Mouse (Mus musculus) retina, embryonic 14.5 days (tissue): ENCODE measurements around the gene Nav2.

Source experiments
- DNase-seq: peaks from one replicate; pipeline ENCODE4 v3.0.0-alpha.2; 2015; ENCODE audit warnings: low spot score

Gene Nav2

DNA sequence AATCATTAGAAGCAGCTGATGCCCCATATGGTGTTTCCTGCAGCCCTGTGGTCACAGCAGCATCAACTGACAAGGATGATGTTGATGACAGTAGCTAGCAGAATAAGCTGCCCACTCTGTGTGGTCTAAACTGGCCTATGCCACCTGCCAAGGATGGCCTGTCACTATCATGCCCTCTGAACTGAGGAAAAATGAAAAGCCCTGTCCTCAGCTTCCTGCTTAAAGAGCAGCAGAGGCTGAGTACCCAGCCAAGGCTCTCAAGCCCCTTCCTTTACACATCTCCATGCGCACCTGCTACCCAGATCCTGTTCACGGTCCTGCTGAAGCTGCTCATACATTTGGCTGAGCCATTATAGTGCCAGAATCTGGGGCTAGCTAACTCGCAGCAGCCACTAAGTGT, 193.7 kb downstream of the Nav2 start:
- DNase-seq: peak; percentile 44

DNA sequence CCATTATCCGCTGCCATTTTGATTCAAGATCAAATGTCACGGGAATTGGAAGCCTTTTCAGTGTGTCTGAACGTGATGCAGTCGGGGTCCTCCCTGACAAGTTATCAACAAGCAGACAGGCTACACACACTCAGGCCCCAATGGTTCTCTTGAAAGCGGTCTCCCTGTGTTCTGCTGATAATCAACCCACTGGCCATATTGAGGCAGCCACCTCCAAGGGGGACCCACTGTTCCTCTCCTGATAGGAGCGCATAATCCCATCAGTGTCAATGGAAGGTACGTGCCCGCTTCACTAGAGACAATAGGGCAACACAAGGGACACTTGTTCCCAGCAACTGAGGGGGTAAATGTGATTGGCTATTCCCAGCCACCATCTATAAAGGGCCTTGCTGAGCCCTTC, 195.9 kb downstream of the Nav2 start:
- DNase-seq: peak; percentile 69

DNA sequence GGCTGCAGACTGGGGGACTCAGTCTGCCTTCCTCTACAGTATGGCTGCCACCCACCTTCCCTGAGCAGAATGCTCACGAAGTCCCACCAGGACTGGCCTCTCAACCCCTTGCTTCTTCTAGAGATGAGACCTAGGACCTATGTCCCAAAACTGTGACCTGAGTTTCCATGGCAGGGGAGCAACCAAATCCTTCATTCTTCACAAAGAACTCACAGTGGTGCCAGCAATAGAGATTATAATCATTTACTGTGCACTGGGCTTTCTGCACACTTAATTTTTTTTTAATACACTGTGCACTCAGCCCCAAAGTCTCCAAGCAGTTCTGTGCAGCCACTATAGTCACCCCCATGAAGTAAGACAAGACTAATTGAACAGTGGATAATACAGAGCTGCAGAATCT, 196.3 kb downstream of the Nav2 start:
- DNase-seq: no peak

DNA sequence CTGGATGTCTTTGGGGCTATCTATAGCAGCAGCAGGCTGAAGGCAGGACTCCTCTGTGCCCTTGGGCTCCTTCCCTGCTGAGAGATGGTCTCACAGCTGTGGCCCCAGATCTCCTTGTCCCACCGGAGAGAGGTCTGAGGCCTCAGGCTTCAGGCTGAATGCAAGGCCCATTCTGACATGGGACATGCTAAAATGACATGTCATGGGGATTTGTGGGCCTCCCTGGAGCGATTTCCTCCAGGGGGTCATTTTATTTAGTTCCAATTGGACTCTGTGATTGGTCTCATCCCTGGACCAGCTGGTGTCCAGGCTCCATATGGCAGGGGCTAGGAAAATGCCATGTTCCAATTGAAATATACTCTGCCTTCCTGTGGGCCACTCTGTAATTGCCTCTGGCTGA, 197.0 kb downstream of the Nav2 start:
- DNase-seq: peak; percentile 41

DNA sequence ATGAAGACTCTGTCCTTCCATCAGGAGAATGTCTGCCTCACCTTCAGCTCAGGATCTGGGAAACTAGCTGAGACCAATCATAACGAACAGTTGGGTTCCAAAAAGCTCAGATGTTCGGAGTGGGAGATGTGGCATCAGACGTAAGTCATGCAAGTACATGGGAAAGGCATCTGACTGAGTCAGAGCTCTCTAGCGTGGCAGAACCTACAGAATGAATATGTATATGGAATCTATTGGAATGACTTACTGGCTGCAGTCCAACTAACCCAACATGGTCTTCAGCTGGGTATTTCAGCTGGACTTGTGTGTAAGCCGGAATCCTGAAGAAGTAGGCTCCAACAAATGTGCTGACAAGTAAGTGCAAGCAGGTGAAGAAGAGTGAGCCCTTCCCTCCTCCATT, 199.6 kb downstream of the Nav2 start:
- DNase-seq: no peak

DNA sequence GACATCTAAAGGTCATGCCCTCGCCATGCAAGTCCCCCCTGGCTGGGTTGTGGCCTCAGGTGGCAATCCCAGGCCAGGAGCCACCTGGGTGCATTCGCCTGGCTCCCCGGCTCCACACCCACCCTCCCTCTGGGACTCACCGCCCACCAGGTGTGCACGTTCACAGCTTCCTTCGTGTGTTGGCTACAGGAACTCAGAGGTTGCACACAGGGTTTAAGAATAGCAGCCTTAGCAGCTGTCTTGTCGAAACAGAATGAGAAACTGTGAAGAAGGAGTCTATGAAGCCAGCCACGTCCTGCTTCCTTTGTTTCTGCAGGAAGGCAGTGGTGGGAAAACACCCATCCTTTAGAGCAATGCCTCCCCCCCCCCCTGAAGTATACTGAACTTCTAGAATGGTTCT, 210.5 kb downstream of the Nav2 start:
- DNase-seq: no peak

DNA sequence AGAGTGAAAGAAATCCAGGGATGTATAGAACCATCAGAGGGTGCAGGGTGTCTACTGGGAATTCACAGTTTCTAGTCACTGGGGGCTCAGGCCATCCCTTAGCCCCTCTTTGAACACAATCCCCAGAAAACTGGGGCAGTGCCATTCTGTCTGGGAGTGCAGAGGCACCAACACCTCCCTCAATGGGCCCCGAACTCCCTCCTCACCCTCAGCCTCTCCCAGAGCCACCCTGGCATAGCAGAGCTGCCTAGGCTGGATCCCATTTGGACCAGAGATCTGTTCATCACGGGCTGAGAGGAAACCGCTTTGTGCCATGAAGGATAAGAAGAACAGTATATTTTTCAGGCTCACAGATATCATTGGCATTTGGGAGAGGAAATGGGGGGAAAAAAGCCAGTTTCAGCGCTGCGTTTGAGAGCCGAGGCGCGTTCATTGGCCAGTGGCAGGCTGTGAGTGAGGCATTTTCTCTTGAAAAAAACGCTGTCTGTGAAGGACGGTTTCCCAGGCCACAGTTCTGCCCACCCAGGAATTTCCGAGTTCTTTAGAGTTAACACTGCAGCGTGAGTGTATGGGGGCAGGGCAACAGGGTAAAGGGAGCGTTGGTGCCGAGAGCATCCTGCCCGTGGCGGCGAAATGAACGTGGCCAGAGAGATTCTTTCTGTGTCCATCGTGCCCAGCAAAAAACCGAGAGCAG, 211.4 kb downstream of the Nav2 start:
- DNase-seq: no peak

DNA sequence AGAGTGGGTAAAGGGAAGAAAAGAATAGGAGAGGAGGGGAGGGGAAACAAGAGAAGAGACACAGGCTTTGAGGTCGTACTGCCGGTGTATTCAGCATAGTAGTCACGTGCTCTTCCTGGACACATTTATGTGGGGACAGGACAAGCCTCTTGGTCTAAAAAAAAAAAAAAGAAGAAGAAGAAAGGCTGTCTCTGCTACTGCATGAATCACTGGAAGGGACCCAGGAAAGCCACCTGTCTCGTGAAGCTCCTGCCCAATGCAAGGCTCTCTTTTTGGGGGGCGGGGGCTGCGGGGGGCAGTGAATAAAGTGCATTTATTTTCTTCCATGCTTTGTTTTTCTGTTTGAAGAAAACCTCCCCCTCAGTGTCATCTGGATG, 212.0 kb downstream of the Nav2 start:
- DNase-seq: no peak

DNA sequence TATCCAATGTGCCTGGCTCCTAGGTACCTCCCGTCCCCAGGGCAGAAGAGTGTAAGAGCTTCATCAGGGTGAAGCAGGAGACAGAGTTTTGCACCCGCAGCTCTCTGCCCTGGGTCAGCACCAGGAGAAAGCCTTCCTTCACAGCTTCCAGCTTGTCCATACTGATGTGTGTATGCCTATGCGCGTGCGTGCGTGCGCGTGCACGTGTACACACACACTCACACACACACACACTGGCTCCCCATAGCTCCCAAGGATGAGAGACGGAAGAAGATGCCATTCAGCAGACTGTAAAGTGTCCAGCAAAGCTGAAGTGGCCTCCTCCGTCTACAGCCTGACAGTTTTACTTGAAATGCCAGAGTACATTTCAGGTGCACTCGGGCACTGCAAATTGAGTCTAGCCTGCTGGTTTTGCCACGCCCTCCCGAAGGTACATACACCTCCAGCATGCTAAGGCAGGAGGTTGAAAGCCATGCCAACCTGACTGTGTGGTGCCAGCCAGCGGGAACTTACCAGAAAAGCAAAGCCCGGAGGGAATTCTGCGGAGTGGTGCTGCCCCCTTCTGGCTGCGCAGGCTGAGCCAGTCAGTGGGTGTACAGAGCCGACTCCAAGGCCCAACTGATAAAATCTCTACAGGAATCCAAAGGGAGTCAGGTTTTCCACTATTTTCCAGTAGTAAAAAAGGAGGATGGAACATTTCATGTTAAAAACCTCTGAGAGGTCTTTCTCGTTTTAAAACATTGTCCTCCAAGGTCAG, 212.6 kb downstream of the Nav2 start:
- DNase-seq: peak; percentile 93

DNA sequence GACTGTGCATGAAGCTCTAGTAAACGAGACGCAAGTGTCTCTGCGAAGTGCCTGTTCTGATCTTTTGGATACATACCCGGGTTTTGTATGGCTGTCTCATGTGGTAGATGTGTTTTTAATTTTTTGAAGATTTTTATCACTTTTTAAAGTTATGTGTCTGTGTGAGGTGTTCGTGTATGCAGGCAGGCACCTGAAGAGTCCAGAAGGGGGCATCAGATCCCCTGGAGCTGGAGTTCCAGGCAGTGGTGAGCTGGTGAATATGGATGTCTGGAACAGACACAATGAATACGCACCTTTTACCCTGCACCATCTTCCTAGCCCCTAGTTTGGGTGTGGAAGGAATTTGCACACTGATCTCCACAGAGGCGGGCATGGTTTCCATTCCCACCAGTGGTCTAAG, 214.0 kb downstream of the Nav2 start:
- no peak for DNase-seq

DNA sequence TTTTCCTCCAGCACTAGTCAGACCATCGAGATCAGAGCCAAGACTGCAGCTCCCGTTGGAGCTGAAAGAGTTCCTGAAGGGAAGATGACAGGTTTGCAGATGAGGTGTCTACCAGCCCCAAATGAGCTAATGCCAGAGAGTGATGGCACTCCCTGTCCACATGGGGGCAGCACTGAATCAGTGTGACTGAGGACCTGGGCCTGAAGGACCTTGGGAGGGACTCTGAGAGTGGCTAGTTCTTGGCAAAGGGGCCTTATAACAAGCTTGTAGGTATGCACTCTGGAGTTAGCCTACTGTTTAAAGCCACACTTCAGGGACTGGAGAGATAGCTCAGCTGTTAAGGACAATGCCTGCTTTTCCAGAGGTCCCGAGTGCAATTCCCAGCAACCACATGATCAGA, 217.0 kb downstream of the Nav2 start:
- peak; percentile 81 for DNase-seq

DNA sequence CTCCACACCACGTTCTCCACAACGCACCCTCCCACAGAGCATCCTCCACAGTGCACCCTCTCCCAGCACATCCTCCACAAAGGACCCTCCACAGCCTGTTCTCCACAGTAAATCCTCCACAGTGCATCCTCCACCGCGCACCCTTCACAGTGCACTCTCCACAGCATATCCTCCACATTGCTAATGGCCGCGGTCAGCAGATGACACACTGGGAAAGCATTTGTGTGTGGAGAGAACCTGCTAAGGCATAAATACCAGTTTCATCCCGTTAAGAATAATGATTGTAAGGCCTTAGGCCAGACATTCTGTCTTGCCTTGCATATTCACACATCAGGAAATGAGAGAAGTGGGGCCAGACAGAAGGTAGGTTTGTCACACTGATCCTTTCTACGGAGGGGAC, 219.7 kb downstream of the Nav2 start:
- no peak for DNase-seq

DNA sequence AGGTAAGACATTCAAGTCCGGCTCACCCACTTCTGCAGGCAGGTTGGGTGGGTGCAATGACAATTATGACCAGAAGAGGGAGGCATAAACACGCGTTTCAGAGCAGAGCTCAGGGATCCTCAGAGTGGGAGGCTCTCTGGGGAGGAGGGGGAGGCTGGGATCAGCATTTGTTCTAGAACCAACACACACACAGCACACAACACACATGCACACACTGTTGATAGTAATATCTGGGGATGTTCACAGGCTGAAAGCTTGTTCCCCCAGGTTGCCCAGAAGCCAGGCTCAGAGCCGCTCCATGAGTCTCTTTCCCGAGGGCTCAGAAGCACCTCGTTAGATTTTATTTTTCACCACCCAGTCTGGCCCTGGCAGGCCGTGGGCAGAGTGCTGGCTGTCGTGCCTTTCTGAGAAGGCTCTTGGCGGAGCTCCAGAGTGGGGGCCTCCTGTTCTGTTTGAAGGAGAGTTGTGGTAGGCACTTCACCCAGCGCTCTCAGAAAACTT, 224.4 kb downstream of the Nav2 start:
- DNase-seq: peak; percentile 93

DNA sequence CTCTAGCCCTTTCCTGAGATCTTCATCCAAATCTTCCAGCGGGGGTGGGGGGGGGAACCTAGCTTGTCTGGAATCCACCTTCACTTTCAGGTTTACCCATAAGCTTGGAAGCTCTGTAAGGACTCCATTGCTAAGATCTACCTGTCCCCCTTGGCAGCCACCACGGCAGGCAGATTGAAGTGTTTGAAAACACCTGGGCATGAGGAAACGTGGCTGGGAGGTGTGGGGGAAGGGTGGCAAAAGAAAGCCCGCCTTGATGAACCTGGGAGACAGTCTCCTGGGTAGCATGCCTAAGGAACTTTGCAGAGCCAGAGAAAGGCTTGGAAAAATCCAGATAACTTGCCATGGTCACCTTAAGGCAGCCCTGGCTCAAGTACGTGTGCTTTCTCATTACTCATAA, 225.9 kb downstream of the Nav2 start:
- no peak for DNase-seq

DNA sequence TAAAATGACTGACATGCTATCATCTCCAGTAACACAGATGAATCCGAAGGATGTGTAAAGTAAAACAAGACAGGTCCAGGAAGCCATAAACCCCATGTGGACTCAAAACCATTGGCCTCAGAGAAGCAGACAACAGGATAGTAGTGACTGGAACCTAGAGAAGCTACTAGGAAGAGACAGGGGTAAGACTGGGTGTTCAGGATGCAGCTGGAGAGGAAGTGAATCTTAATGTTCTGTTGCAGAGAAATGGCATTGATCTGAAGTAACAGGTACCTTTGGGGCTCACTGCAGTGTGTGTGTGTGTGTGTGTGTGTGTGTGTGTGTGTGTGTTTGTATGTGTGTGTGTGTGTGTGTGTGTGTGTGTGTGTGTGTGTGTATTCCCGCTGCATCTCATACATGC, 231.2 kb downstream of the Nav2 start:
- no peak for DNase-seq

DNA sequence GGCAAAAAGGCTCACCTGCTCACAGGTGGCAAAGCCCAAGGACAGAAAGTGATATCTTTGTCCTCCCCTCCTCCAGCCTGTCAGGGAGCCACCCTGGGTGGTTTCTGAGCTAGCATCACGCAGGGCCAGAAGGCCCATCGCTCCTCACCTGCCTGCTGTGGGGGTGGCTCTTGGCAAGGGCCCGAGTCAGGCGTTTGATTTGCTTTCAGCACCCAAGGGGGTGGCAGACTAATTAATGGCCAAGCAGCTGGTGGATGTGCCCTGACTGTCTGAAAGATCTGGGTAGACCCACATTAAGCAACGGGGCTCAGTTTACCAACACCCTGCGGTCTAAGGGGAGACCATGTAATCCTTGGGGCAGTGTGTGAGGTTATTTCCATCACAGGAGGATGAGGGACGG, 235.4 kb downstream of the Nav2 start:
- DNase-seq: no peak

DNA sequence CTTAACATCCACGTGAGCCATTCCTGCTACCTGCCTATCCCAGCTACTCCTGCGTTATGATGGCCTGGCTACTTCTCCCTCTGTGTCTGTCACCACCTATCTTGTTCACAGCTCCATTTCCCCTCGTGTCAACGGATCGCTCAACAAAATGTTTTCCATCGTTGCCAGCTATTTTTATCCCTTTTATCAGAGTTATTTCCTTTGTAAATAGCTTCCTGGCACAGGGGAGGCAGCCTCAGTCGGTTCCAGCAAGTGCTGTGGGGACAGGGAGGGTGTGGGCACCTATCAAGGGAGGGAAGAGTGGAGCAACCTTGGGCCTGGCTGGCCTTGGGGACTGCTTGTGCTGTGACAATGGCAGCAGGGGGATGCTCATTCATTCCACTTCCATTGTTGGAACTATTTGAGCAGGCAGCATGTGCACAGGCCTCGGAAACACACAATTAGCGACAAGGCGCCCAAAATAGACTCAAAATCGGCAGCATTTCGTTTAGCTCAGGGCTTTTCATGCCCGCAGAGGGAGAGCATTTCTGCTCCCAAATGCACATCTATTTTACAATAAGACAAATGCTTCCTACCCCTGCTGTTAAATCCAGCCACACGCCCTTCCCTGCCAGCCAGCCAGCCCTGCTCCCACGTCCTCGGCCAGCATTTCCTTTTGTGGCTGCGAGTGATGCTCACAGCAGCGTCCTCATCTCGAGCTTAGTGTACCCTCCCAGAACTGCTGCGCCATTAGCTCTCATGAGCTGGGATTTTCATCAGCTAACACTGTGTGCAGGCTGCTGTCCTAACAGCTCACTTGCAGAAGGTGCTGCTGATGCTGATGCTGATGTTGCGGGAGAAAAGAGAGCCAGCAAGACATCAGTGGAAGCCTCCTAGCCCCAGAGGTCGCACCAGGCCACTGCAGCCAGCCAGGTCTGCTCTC, 237.5 kb downstream of the Nav2 start:
- DNase-seq: peak; percentile 30

DNA sequence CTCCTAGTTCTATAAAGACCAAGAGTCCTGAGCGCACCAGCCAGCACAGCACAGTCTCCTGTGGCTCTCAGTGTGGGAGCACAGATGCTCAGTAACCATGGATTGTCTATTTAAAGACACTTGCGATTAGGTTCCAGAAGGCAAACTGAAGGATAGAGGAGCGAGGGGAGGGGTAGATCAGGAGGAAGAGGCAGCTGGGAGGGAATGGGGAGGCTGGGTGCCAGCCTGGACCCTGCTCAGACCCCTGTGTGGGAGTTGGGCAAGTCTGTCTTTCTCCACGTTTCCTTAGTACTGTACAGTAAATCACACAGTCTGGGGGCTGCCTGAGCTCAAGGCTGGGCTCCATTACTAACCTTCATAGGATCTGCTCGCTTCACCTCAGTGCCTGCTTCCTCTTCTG, 243.8 kb downstream of the Nav2 start:
- no peak for DNase-seq

DNA sequence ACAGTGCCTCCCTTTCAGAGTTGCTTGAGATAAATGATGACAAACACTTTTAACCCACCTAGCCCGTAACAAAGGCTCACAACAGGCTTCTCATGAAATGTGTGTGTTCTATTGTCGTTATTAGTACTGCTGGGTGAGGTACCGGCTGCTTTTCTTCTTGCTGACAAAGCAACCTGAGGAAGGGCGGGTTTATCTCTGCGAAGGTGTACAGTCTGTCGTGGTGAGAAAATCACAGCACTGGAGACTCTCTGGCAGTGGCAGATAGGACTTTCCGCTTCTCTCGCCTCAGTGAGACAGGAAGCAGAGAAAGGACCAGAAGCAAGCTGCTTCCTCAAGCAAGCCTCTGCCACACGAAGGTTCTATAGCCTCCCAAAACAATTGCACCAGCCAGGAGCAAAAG, 244.2 kb downstream of the Nav2 start:
- no peak for DNase-seq

DNA sequence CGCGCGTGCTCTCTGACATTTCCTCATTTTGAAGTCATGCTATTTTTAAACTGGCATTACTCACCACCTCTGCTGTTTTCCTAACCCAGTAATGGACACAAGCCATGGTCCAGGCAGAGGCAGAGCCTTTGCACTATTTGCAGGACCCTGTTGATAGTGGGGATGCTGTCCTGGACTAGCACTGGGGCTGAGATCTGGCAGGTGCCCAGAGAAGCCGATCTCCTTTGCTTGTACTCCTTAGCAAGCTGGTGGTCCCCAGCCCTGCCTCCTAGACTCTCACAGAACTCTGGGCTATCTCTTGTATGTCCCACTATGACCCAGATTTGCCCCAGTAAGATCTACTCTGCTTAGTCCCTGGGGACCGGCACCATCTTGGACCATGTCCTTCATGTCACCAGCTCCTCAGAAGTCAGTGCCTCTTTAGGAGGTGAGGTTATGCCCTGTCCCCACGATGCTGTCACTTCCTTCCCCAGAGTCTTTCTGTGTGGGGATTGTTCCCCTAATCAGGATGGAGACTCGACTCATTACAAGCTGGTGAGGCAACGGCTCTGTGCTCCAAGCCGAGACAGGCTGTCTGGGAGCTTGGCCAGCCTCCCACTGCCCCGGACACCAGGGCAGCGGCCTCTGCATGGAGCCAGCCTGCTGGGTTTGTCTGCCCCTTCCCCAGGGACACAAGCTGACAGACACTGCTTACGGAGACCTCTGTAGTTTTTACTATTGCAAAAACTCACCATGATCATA, 250.3 kb downstream of the Nav2 start:
- DNase-seq: no peak

DNA sequence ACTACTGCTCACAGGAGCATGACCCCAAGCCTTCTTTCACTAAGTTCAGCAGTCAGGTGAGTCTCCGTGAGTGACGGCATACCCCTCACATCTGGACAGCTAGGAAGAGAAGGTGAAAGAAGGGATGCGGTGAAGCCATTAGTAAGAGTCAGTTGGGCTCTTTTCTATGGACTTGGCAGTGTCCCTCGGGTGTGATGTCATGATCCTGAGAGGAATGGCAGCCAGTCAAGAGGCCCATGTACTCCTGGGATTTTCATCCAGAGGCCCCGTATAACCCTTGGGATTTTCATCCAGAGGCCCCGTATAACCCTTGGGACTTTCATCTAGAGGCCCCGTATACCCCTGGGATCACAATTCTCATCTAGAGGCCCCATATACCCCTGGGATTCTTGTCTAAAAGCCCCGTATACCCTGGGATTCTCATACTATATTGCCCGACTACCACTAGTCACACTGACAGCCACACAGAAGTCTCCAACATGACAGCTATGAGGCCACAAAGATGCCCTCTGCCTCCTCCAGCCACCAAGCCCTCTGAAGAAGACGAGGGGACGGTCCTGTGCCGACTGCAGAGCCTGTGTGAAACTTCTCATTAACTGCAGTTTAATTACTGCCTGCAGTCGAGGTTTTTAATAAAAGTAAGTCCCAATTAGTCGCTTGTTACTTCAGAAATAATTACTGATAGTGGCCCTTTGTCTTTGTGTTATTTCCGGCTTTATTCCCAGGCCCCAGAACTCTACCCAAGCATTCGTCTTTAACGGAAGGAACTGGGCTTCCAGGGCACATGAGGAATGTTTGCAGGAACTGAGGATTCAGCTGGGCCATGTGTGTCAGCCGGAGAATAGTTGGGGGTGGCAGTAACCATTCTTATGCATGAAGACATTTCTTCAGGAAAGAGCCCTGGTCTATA, 251.4 kb downstream of the Nav2 start:
- peak; percentile 61 for DNase-seq
